Mouse (Mus musculus) liver, postnatal 0 days (tissue): Measurements from ENCODE around the gene Ipmk.

Source experiments
- CTCF ChIP-seq: sonication (generic); IDR thresholded peaks from 2 replicates; pipeline ENCODE4 v1.5.1; 2016; ENCODE audit warnings: antibody characterized with exemption, low read depth
- EP300 ChIP-seq: IDR thresholded peaks from 2 replicates; pipeline ENCODE4 v1.6.1; 2016; ENCODE audit warnings: antibody characterized with exemption, low read depth, mild to moderate bottlenecking

DNA sequence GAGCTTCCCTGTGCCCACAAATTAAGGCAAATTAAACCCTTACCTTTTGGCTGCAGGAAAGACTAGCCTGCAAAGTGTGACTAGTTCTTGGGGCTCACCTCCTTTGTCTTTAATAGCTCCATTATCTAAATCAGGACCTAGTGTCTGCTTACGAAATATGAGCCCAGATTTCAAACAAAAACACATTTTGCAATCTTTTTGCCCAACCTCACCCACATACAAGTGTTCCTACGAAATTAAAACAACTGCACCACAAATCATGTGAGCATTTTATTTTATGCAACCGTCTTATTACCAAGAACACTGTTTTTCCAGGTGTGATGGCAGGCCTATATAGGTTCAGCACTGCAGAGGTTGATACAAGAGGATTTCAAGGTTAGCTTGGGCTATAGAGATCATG lies 4.4 kb upstream of the Ipmk start:
- TF ChIP-seq EP300 (0 out of 2 replicates have a peak, but pooled peaks have one; percentile 56), CTCF (no peak)
